Mouse (Mus musculus): ENCODE results near the gene Naga.

DNA sequence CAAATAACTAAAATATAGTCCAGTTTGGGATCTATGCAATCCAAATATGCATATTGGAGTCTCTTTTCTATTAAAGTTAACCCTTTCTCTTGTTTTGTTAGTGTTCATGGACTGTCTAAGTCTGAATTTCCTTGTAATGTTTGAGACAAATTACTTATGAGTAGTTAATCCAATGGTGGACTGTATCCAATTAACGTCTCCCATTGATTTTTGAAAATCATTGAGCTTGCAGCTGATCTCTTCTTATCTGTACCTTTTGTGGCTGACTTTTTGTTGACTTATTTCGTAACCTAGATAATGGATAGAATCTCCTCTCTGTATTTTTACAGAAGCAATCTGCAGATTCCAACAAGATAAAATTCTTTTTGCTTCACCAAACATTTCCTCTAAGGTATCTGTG, 43.7 kb upstream of the Naga start:
- no peak for TF ChIP-seq CTCF (IDR thresholded peaks at IDR 0.05; ENCODE audit: low read depth)
- TF ChIP-seq EP300 (IDR thresholded peaks at IDR 0.05; ENCODE audit: low read depth) = no peak
